Mouse (Mus musculus) MEL (cell line): ENCODE measurements around the gene Erg. TPM values are rescaled to one million over a fixed set of nuclear protein-coding genes. Genes with fewer than 3 reads are reported as not detected.

ENCODE experiments used
- DNase-seq: peaks from one replicate; pipeline ENCODE4 v3.0.0; 2011; ENCODE audit warnings: low read depth, low spot score
- H3K27ac ChIP-seq: 2 replicates; pipeline ENCODE4 v1.5.1; 2012; ENCODE audit warnings: low read depth, mild to moderate bottlenecking, control low read depth, low read length, moderate library complexity; ENCODE audit not compliant: control insufficient read depth
- H3K27me3 ChIP-seq, 2 experiments: fragments of 150-350 bp in 1 of 2; sonication (generic) in 1 of 2; 2 replicates each; pipeline ENCODE4 v1.6.1; 2012; ENCODE audit warnings: low read length in 2 of 2, mild to moderate bottlenecking in 2 of 2, improper control_type of control experiment in 1 of 2, moderate library complexity in 1 of 2; ENCODE audit not compliant: insufficient read depth in 2 of 2, control insufficient read depth in 1 of 2
- H3K36me3 ChIP-seq, 2 experiments: 2 replicates each; pipeline ENCODE4 v1.6.1; 2012 to 2014; ENCODE audit warnings: low read length in 2 of 2, improper control_type of control experiment in 1 of 2, inconsistent platforms in 1 of 2, mild to moderate bottlenecking in 1 of 2; ENCODE audit not compliant: insufficient read depth in 2 of 2, control insufficient read depth in 1 of 2
- H3K4me1 ChIP-seq, 2 experiments: fragments of 150-350 bp in 1 of 2; sonication (generic) in 1 of 2; 2 replicates each; pipeline ENCODE4 v1.6.1; 2012; ENCODE audit warnings: low read length in 2 of 2, improper control_type of control experiment in 1 of 2, mild to moderate bottlenecking in 1 of 2; ENCODE audit not compliant: insufficient read depth in 2 of 2, control insufficient read depth in 1 of 2
- H3K4me3 ChIP-seq, 2 experiments: fragments of 150-350 bp in 1 of 2; sonication (generic) in 1 of 2; 2 replicates each; pipeline ENCODE4 v1.5.1; 2012; ENCODE audit warnings: low read depth in 2 of 2, low read length in 2 of 2, mild to moderate bottlenecking in 2 of 2, moderate library complexity in 2 of 2, control low read depth in 1 of 2, improper control_type of control experiment in 1 of 2; ENCODE audit not compliant: control insufficient read depth in 1 of 2, insufficient read depth in 1 of 2
- H3K79me2 ChIP-seq: 2 replicates; pipeline ENCODE4 v1.6.1; 2012; ENCODE audit warnings: mild to moderate bottlenecking, low read length, moderate library complexity; ENCODE audit not compliant: control insufficient read depth, poor library complexity, insufficient read depth
- H3K9ac ChIP-seq: 2 replicates; pipeline ENCODE4 v1.6.1; 2012; ENCODE audit warnings: low read depth, mild to moderate bottlenecking, control low read depth, low read length, moderate library complexity; ENCODE audit not compliant: control insufficient read depth, poor library complexity, severe bottlenecking
- H3K9me3 ChIP-seq: fragments of 150-350 bp; sonication (generic); replicated peaks from 2 replicates; pipeline ENCODE4 v1.6.1; 2012; ENCODE audit warnings: mild to moderate bottlenecking, low read length, improper control_type of control experiment, moderate library complexity; ENCODE audit not compliant: insufficient read depth
- BHLHE40 ChIP-seq: IDR thresholded peaks from 2 replicates; pipeline ENCODE4 v1.6.1; 2012; ENCODE audit warnings: low read depth, mild to moderate bottlenecking, inconsistent platforms, low read length, improper control_type of control experiment, borderline replicate concordance
- CTCF ChIP-seq, 3 experiments: IDR thresholded peaks in 2 of 3; conservative IDR thresholded peaks in 1 of 3; 2 replicates each; pipeline ENCODE4 v1.5.1; 2011 to 2012; ENCODE audit warnings: low read length in 3 of 3, low read depth in 2 of 3, mild to moderate bottlenecking in 2 of 3, improper control_type of control experiment in 1 of 3, inconsistent platforms in 1 of 3, mixed read lengths in 1 of 3, moderate library complexity in 1 of 3; ENCODE audit not compliant: control insufficient read depth in 1 of 3, insufficient read depth in 1 of 3, poor library complexity in 1 of 3, severe bottlenecking in 1 of 3
- E2F4 ChIP-seq: IDR thresholded peaks from 2 replicates; pipeline ENCODE4 v1.6.1; 2011; ENCODE audit warnings: low read depth, low read length, improper control_type of control experiment, borderline replicate concordance
- EP300 ChIP-seq, 2 experiments: IDR thresholded peaks; 2 replicates each; pipeline ENCODE4 v1.6.1; 2011; ENCODE audit warnings: improper control_type of control experiment in 2 of 2, low read length in 2 of 2, low read depth in 1 of 2, mild to moderate bottlenecking in 1 of 2
- GABPA ChIP-seq: IDR thresholded peaks from 2 replicates; pipeline ENCODE4 v1.6.1; 2012; ENCODE audit warnings: low read depth, mild to moderate bottlenecking, inconsistent platforms, low read length, improper control_type of control experiment, moderate library complexity
- HCFC1 ChIP-seq: IDR thresholded peaks from 2 replicates; pipeline ENCODE4 v1.6.1; 2012; ENCODE audit warnings: low read depth, mild to moderate bottlenecking, inconsistent platforms, low read length, improper control_type of control experiment, moderate library complexity
- JUND ChIP-seq: IDR thresholded peaks from 2 replicates; pipeline ENCODE4 v1.6.1; 2011; ENCODE audit warnings: low read depth, mild to moderate bottlenecking, improper control_type of control experiment, low read length
- KAT2A ChIP-seq: conservative IDR thresholded peaks from 2 replicates; pipeline ENCODE4 v1.6.1; 2012; ENCODE audit warnings: low read depth, low read length, improper control_type of control experiment, inconsistent platforms
- MAFK ChIP-seq: IDR thresholded peaks from 2 replicates; pipeline ENCODE4 v1.6.1; 2011; ENCODE audit warnings: low read depth, mild to moderate bottlenecking, low read length, improper control_type of control experiment, borderline replicate concordance
- MEF2A ChIP-seq: IDR thresholded peaks from 2 replicates; pipeline ENCODE4 v1.6.1; 2014; ENCODE audit warnings: low read depth, mild to moderate bottlenecking, inconsistent platforms, low read length, improper control_type of control experiment; ENCODE audit not compliant: poor library complexity, insufficient replicate concordance, severe bottlenecking; ENCODE audit errors: extremely low read depth
- MYB ChIP-seq: IDR thresholded peaks from 2 replicates; pipeline ENCODE4 v1.6.1; 2011; ENCODE audit warnings: mild to moderate bottlenecking, low read depth, low read length, improper control_type of control experiment
- MYC ChIP-seq: IDR thresholded peaks from 2 replicates; pipeline ENCODE4 v1.6.1; 2011; ENCODE audit warnings: low read depth, mild to moderate bottlenecking, low read length, improper control_type of control experiment, moderate library complexity
- NRF1 ChIP-seq: IDR thresholded peaks from 2 replicates; pipeline ENCODE4 v1.6.1; 2014; ENCODE audit warnings: low read depth, mild to moderate bottlenecking, inconsistent platforms, low read length, improper control_type of control experiment, moderate library complexity; ENCODE audit not compliant: poor library complexity, insufficient read depth, severe bottlenecking
- POLR2A ChIP-seq, 2 experiments: IDR thresholded peaks; 2 replicates each; pipeline ENCODE4 v1.6.1; 2011 to 2012; ENCODE audit warnings: low read length in 2 of 2, mild to moderate bottlenecking in 2 of 2, control low read depth in 1 of 2, improper control_type of control experiment in 1 of 2, low read depth in 1 of 2, moderate library complexity in 1 of 2; ENCODE audit not compliant: control insufficient read depth in 1 of 2, insufficient read depth in 1 of 2, poor library complexity in 1 of 2
- RAD21 ChIP-seq: IDR thresholded peaks from 2 replicates; pipeline ENCODE4 v1.6.1; 2011; ENCODE audit warnings: mild to moderate bottlenecking, low read depth, low read length, improper control_type of control experiment
- SIN3A ChIP-seq: IDR thresholded peaks from 2 replicates; pipeline ENCODE4 v1.6.1; 2012; ENCODE audit warnings: low read length, improper control_type of control experiment, inconsistent platforms
- TAL1 ChIP-seq: IDR thresholded peaks from 2 replicates; pipeline ENCODE4 v1.6.1; 2012; ENCODE audit warnings: mild to moderate bottlenecking, inconsistent platforms, low read length, moderate library complexity, mixed read lengths
- TBP ChIP-seq: IDR thresholded peaks from 2 replicates; pipeline ENCODE4 v1.8.0; 2011; ENCODE audit warnings: low read depth, low read length, improper control_type of control experiment
- USF1 ChIP-seq: IDR thresholded peaks from 2 replicates; pipeline ENCODE4 v1.6.1; 2014; ENCODE audit warnings: low read depth, mild to moderate bottlenecking, inconsistent platforms, low read length, improper control_type of control experiment, moderate library complexity
- ZC3H11A ChIP-seq: IDR thresholded peaks from 2 replicates; pipeline ENCODE4 v1.6.1; 2012; ENCODE audit warnings: low read depth, mild to moderate bottlenecking, inconsistent platforms, low read length, improper control_type of control experiment
- ZKSCAN1 ChIP-seq: IDR thresholded peaks from 2 replicates; pipeline ENCODE4 v1.6.1; 2012; ENCODE audit warnings: low read depth, mild to moderate bottlenecking, inconsistent platforms, low read length, improper control_type of control experiment, moderate library complexity
- ZNF384 ChIP-seq: IDR thresholded peaks from 2 replicates; pipeline ENCODE4 v1.6.1; 2012; ENCODE audit warnings: low read depth, mild to moderate bottlenecking, inconsistent platforms, low read length, improper control_type of control experiment
- polyA plus RNA-seq, 2 experiments: library from polyadenylated mRNA; stranded (reverse) in 1 of 2; unstranded in 1 of 2; fragments of >175 nt in 1 of 2; fragments of >200 nt in 1 of 2; gene quantifications; 2 replicates each; pipeline versions ENCODE4 v1.2.1 to v1.2.4; 2012; ENCODE audit warnings: low replicate concordance in 2 of 2, low read depth in 1 of 2; ENCODE audit not compliant: insufficient read length in 2 of 2, insufficient read depth in 1 of 2, missing spikeins in 1 of 2
- total RNA-seq: library from RNA; depleted of rRNA; stranded (reverse); fragments of 300-350 nt; gene quantifications from 2 replicates; pipeline ENCODE4 v1.2.3, GENCODE M21; 2012

Erg gene
- total and polyA plus RNA-seq, 3 experiments = 0.11 to 0.27 TPM; not detected in 1

DNA sequence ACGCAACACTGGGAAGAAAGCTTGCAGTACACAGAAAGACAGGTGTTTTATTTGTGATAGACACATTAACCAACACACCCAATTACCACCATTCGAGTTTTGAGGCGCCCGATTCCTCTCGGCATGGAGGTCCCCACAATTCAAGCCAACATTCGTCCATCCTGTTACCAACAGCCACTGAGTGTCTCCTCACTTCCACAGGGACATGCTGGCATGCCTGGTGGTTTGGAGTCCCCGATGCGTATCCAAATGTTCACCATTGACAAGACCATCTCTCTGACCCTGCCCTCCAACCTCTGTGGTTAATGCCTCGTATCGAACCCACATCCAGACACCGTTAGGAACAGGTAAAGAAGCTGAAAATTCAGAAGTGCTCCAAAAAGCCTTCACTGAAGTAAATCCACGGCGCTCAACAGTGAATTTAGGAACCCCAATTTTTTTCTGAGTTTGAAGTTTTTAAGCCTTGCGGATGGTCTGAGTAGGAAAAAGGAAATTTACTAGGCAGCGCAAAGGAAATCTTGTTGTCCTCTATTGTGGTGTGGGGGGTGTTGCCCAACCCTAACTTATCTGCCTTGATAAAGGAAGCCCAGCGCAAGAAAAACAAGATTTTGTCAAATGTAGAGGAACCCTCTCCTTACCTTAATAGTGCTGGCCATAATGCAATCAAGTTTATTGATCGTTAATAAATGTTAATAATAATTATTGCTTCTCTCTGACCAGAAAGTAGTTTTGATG, 127.6 kb downstream of the Erg start:
- Histone ChIP-seq H3K9me3 (no peaks in the 10 kb centered on the region), H3K27me3 (peaks cover 2% of the 10 kb centered on the region in 2 experiments), H3K79me2 (no peaks in the 10 kb centered on the region), H3K36me3 (no peaks in the 10 kb centered on the region), H3K4me3 (no peak overlapping the region), H3K27ac (no peak overlapping the region), H3K9ac (no peak overlapping the region), H3K4me1 (no peaks in the 10 kb centered on the region)
- TF ChIP-seq MYC = no peak
- no peak for TF ChIP-seq JUND
- DNase-seq = no peak

DNA sequence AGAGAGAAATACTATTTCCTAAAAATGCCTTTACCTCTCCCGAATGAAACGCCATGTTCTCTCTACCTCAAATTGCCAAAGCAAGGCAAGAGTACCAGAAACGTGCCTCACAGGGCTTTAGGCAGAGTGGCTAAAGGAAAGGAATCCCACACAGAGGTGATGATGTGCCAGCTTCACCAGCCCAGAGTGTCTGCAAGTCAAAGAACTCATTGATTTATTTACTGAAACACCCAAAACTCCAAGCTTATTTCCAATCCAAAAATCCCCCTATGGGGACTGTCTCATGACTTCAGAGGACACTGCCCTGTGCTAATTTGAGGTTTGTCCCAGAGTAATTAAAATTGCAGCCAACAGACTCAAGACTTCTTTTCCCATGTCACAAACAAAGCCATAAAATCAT, 129.4 kb downstream of the Erg start:
- DNase-seq = no peak
- Histone ChIP-seq H3K9me3 (no peaks in the 10 kb centered on the region), H3K27me3 (peaks cover 2 to 4% of the 10 kb centered on the region in 2 experiments), H3K27ac (no peak overlapping the region), H3K9ac (no peak overlapping the region), H3K4me1 (no peaks in the 10 kb centered on the region), H3K36me3 (no peaks in the 10 kb centered on the region), H3K79me2 (no peaks in the 10 kb centered on the region), H3K4me3 (no peak overlapping the region)
- TF ChIP-seq RAD21 (no peak), ZNF384 (no peak), TAL1 (no peak), E2F4 (no peak), NRF1 (no peak), GABPA (no peak), MEF2A (no peak), ZKSCAN1 (no peak), ZC3H11A (no peak), KAT2A (no peak), CTCF (IDR thresholded peaks at IDR 0.05 in 2 of 3, conservative IDR thresholded peaks at IDR 0.05 in 1 of 3; ENCODE audit: control insufficient read depth in 1 of 3, insufficient read depth in 1 of 3, low read depth in 2 of 3, low read length in 3 of 3, poor library complexity in 1 of 3, severe bottlenecking in 1 of 3) (no peak), BHLHE40 (no peak), USF1 (no peak), MYB (no peak), TBP (no peak), HCFC1 (no peak), SIN3A (no peak), MAFK (no peak), EP300 (IDR thresholded peaks at IDR 0.05; ENCODE audit: low read depth in 1 of 2, low read length in 2 of 2) (no peak), POLR2A (IDR thresholded peaks at IDR 0.05; ENCODE audit: control insufficient read depth in 1 of 2, insufficient read depth in 1 of 2, low read depth in 1 of 2, low read length in 2 of 2, poor library complexity in 1 of 2) (no peak)
